Mouse (Mus musculus) T-cell, adult 66 days (primary cell): Measurements from ENCODE around the gene Prph. TPM values are rescaled to one million over a fixed set of nuclear protein-coding genes. Genes with fewer than 3 reads are reported as not detected.

Experiments used
- total RNA-seq, 2 experiments: library from RNA; stranded (reverse); gene quantifications; 3 replicates in 1 of 2; 4 replicates in 1 of 2; pipeline ENCODE4 v1.2.4; 2023

Prph gene
- total RNA-seq, result not detected

GRCm38 (mm10) chr15:99055040-99055439, at the start of gene Prph:
Gene Prph, plus strand, starts transcription at chr15:99055174.

GRCm38 (mm10) chr15:99029619-99030584, 25.1 kb upstream of the Prph start, which contains the start of gene Tuba1c:
Gene Tuba1c, plus strand, starts transcription at chr15:99029891.

GRCm38 (mm10) chr15:99074019-99074599, 19.1 kb downstream of the Prph start, which contains the start of gene Troap:
Gene Troap, plus strand, starts transcription at chr15:99074575.

DNA sequence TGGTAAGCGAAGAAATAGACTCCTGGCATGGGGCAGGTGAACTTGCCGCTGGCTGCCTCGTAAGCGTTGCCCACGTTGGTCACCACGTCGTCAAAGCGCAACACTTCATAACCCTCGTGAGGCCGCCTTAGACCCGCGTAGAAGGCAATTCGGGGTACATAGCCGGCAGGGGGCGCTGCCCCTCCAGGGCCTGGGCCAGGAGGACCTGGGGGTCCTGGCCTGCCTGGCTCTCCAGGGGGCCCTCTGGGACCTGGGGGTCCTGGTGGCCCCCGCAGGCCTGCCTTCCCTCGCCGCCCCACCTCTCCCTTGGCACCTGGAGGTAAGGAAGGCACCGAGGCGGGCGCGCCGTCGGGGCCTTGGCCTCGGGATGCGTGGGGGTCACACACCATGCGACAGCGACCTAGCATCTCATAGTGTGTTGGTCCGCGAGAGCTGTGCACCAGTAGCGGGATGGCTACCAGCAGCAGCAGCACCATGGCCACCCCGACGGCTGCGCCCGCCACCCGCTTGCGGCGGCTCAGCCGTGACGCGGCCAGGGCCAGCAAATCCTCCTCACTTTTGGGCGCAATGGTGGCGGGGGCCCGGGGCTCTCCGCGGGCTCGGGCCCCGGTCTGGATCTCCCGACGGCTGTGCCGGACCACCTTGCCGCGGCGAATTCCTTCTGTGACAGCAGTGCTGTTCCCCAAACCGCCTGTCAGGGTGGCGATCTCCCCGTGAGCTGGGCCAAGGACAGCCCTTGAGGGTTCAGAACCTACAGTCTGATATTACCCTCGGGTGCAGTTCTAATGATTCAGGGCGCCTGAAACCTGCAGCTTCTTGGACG, 32.5 kb downstream of the Prph start, which contains the start of gene C1ql4:
Gene C1ql4, minus strand, starts transcription at position 565 of the 823 bp plus-strand sequence.

GRCm38 (mm10) chr15:99092870-99093269, 37.9 kb downstream of the Prph start, which contains the start of gene Dnajc22:
Gene Dnajc22, plus strand, starts transcription at chr15:99093170.

Other genes starting within 250 kb of the Prph start
- under 1 TPM; 0.15 to 0.39 TPM for gene Ddn, start 245.7 kb upstream of the Prph start, total RNA-seq
- gene Prkag1, start 223.7 kb upstream of the Prph start, total RNA-seq, result 100 to 1,000 TPM; 118 TPM
- gene Kmt2d, start 184.0 kb upstream of the Prph start, total RNA-seq, result 100 to 1,000 TPM; 254 to 294 TPM
- gene Rhebl1, start 160.6 kb upstream of the Prph start, total RNA-seq, result 10 to 100 TPM; 22.4 to 23.8 TPM
- gene Dhh, start 156.6 kb upstream of the Prph start, total RNA-seq, result under 1 TPM in 1 of 2 experiments, not detected in 1; 0.36 TPM
- gene Lmbr1l, start 136.9 kb upstream of the Prph start, total RNA-seq, result 100 to 1,000 TPM; 268 to 306 TPM
- 100 to 1,000 TPM; 263 to 287 TPM for gene Tuba1b, start 120.6 kb upstream of the Prph start, total RNA-seq
- not detected for gene Gm49450, start 101.6 kb upstream of the Prph start, total RNA-seq
- 100 to 1,000 TPM; 188 to 202 TPM for gene Tuba1a, start 101.5 kb upstream of the Prph start, total RNA-seq
- 10 to 100 TPM; 75.8 to 86.6 TPM for gene Tuba1c, start 25.3 kb upstream of the Prph start, total RNA-seq
- 1 to 10 TPM; 3.0 to 3.2 TPM for gene Troap, start 19.4 kb downstream of the Prph start, total RNA-seq
- not detected for gene C1ql4, start 32.6 kb downstream of the Prph start, total RNA-seq
- not detected for gene Dnajc22, start 38.0 kb downstream of the Prph start, total RNA-seq
- not detected for gene Spats2, start 70.7 kb downstream of the Prph start, total RNA-seq
- 1 to 10 TPM; 3.9 to 8.3 TPM for gene Kcnh3, start 169.7 kb downstream of the Prph start, total RNA-seq
- gene Mcrs1, start 196.8 kb downstream of the Prph start, total RNA-seq, result 100 to 1,000 TPM; 102 to 126 TPM
- gene Prpf40b, start 239.9 kb downstream of the Prph start, total RNA-seq, result 10 to 100 TPM; 18.6 to 20.2 TPM
- gene Fam186b, start 240.7 kb downstream of the Prph start, total RNA-seq, result not detected